Mouse (Mus musculus): Measurements from ENCODE around the gene Ppp6r2. TPM values are rescaled to one million over a fixed set of nuclear protein-coding genes. Genes with fewer than 3 reads are reported as not detected.

Ppp6r2 gene
- polyA plus RNA-seq (2014; fragmentation: Nextera tagmentation; extraction: Ambion mirVana), result 78.2 and 84.0 TPM in 2 replicates

DNA sequence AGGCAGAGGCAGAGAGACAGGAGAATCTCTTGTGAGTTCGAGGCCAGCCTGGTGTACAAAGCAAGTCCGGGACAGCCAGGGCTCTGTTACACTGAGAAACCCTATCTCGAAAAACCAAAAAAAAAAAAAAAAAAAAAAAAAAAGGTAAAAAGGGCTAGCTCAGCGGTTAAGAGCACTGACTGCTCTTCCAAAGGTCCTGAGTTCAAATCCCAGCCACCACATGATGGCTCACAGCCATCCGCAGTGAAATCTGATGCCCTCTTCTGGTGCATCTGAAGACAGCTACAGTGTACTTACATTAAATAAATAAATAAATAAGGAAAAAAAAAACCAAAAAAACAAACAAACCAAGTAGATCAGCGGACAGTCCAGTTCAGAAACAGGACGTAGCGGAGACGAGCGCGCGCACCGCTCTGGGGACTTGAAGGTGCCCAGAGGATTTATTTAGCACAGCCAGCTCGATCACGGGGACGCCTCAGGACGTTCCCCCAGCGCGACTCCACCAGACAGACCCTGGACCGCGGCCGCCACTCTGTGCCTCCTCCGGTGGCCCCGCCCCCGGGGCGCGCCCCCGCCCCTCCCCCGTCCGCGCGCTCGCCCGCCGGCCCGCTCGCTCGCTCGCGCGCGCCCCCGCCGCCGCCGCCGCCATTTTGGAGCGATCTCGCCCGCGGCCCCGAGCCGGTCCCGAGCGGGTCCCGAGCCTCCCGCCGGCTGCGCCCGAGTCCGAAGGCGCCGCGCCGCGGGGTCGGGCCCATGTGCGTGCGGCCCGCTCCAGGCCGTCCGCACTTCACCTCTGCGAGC is at the start of gene Ppp6r2:
Gene Ppp6r2, plus strand, starts transcription at position 639 of the 801 bp plus-strand sequence.
- peak within 1 kb of the TSS; percentile 92 for H3K4me2 ChIP-seq (replicated peaks)
- H3K9ac ChIP-seq, result peak within 1 kb of the TSS; percentile 99
- peaks cover 9% of the 10 kb centered on the region for H3K36me3 ChIP-seq (replicated peaks; ENCODE audit: control insufficient read depth, insufficient read depth)
- WGBS, result 3% methylated on average over 69 of the region's 73 CpGs
- ATAC-seq (ENCODE audit: low FRiP score) (peak; percentile 89), DNase-seq (ENCODE audit: low spot score) (peak; percentile 81)
- peak within 1 kb of the TSS; percentile 95 for H3K27ac ChIP-seq
- no peaks in the 10 kb centered on the region for H3K9me3 ChIP-seq (ENCODE audit: control insufficient read depth, low read length)
- H3K27me3 ChIP-seq (ENCODE audit: control insufficient read depth, insufficient read depth, low read length), result no peaks in the 10 kb centered on the region
- H3K4me1 ChIP-seq (replicated peaks; ENCODE audit: control insufficient read depth, insufficient read depth, low read length), result peaks cover 17% of the 10 kb centered on the region
- H3K4me3 ChIP-seq (replicated peaks; ENCODE audit: low read length), result peak within 1 kb of the TSS; percentile 99

DNA sequence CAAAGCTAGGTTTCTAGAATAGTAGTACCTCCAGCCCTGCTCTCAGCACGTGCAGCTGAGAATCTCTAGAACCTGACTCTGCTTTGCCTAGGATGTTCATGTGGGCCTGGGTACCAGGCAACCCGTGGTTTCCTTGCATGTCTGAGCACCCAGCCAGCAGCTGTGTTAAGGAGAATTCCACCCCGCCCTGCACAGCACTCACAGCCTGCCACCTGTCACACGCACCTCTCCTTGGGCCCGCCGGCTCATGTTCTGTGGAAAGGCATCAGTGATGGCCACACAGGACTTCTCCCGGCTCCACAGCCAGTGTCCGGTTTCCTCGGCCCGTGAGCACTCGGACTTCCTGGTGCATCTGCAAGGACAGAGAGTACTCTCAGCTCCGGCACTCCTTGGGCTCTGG is 45.9 kb upstream of the Ppp6r2 start:
- no peaks in the 10 kb centered on the region for H3K9me3 ChIP-seq (ENCODE audit: control insufficient read depth, low read length)
- no peaks in the 10 kb centered on the region for H3K27me3 ChIP-seq (ENCODE audit: control insufficient read depth, insufficient read depth, low read length)
- peaks cover 17% of the 10 kb centered on the region for H3K4me1 ChIP-seq (replicated peaks; ENCODE audit: control insufficient read depth, insufficient read depth, low read length)
- no peak for DNase-seq (ENCODE audit: low spot score)
- H3K4me3 ChIP-seq (replicated peaks; ENCODE audit: low read length), result no peak overlapping the region
- WGBS, result 96% methylated on average over 12 of the region's 12 CpGs
- H3K36me3 ChIP-seq (replicated peaks; ENCODE audit: control insufficient read depth, insufficient read depth), result peaks cover 95% of the 10 kb centered on the region
- H3K9ac ChIP-seq, result no peak overlapping the region
- H3K4me2 ChIP-seq (replicated peaks), result no peak overlapping the region
- H3K27ac ChIP-seq, result no peak overlapping the region
- ATAC-seq (ENCODE audit: low FRiP score), result no peak

DNA sequence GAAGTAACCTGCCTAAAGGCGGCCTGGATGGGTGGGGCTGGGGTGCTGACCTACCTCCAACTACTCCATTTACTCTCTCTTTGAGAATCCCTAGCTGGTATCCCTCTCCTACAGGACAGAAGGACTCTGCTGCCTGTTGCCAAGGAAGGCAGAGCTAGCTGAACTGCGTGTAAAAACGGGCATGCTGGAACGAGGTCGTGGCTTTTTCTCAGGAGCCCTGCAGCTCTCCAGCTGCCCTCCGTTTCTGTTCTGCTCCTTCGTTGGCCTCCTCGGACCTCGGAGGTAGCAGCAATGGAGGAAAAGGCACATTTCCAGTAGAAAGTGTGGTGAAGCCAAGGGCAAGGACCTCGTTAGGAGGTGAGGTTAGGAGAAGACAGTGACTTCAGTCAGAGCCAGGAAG is 42.4 kb upstream of the Ppp6r2 start:
- Histone ChIP-seq H3K4me1 (replicated peaks; ENCODE audit: control insufficient read depth, insufficient read depth, low read length) (peaks cover 42% of the 10 kb centered on the region), H3K36me3 (replicated peaks; ENCODE audit: control insufficient read depth, insufficient read depth) (peaks cover 61% of the 10 kb centered on the region), H3K9ac (no peak overlapping the region), H3K9me3 (ENCODE audit: control insufficient read depth, low read length) (no peaks in the 10 kb centered on the region), H3K4me3 (replicated peaks; ENCODE audit: low read length) (no peak overlapping the region), H3K4me2 (replicated peaks) (peak overlapping the region; percentile 13; the same call in 1 of the 2 replicates), H3K27ac (peak overlapping the region; percentile 61; the same call in 1 of the 2 replicates), H3K27me3 (ENCODE audit: control insufficient read depth, insufficient read depth, low read length) (no peaks in the 10 kb centered on the region)
- ATAC-seq (ENCODE audit: low FRiP score) (no peak), DNase-seq (ENCODE audit: low spot score) (no peak)
- WGBS, result 52% methylated on average over 10 of the region's 10 CpGs

DNA sequence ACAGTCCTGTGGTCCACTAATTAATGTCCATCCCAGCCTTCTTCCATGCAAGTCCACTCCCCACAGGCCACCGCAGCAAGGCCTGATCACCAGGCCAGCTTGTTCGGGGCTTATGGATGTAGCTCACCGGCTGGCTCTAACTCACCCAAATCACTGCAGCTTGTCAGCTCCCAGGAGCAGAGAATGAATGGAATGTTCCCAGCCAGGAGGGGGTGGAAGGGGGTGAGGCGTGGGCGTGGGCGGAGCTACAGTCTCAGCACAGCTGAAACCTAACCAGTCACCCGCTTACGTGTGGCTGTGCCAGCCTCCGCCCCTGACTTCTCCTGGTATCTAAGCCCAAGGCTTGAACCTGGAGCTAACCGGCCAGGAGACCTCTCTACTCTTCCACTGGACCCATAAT is 41.9 kb upstream of the Ppp6r2 start:
- H3K36me3 ChIP-seq (replicated peaks; ENCODE audit: control insufficient read depth, insufficient read depth), result peaks cover 55% of the 10 kb centered on the region
- peaks cover 47% of the 10 kb centered on the region for H3K4me1 ChIP-seq (replicated peaks; ENCODE audit: control insufficient read depth, insufficient read depth, low read length)
- no peak overlapping the region for H3K4me3 ChIP-seq (replicated peaks; ENCODE audit: low read length)
- DNase-seq (ENCODE audit: low spot score) (peak; percentile 59), ATAC-seq (ENCODE audit: low FRiP score) (peak; percentile 38)
- H3K4me2 ChIP-seq (replicated peaks), result peak overlapping the region; percentile 13
- no peaks in the 10 kb centered on the region for H3K27me3 ChIP-seq (ENCODE audit: control insufficient read depth, insufficient read depth, low read length)
- WGBS, result 6% methylated on average over 10 of the region's 10 CpGs
- H3K9ac ChIP-seq, result peak overlapping the region; percentile 17; the same call in 1 of the 2 replicates
- H3K27ac ChIP-seq, result peak overlapping the region; percentile 61; the same call in 1 of the 2 replicates
- no peaks in the 10 kb centered on the region for H3K9me3 ChIP-seq (ENCODE audit: control insufficient read depth, low read length)

DNA sequence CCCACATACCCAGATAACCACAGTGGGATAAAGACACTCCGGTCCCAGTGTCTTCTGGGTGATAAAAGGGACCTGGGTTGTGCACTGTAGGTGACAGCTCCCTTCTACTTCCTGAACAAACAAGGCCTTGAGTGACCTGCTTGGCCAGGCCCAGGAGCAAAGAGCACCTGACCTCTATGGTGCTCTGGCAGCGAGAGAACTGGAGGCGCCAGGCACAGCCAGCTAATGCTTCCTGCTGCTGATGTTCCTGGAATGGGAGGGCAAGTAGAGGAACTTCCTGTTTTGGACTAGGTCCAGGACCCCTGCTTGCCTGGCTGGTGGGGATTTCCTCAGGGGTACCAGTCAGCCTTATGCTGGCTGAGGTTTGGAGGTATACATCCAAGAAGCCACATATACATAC is 41.3 kb upstream of the Ppp6r2 start:
- no peak for ATAC-seq (ENCODE audit: low FRiP score)
- no peaks in the 10 kb centered on the region for H3K27me3 ChIP-seq (ENCODE audit: control insufficient read depth, insufficient read depth, low read length)
- no peaks in the 10 kb centered on the region for H3K9me3 ChIP-seq (ENCODE audit: control insufficient read depth, low read length)
- H3K36me3 ChIP-seq (replicated peaks; ENCODE audit: control insufficient read depth, insufficient read depth), result peaks cover 49% of the 10 kb centered on the region
- DNase-seq (ENCODE audit: low spot score), result no peak
- peaks cover 53% of the 10 kb centered on the region for H3K4me1 ChIP-seq (replicated peaks; ENCODE audit: control insufficient read depth, insufficient read depth, low read length)
- no peak overlapping the region for H3K4me3 ChIP-seq (replicated peaks; ENCODE audit: low read length)
- H3K9ac ChIP-seq, result no peak overlapping the region
- 70% methylated on average over 3 of the region's 3 CpGs for WGBS
- no peak overlapping the region for H3K4me2 ChIP-seq (replicated peaks)
- H3K27ac ChIP-seq, result peak overlapping the region; percentile 61; the same call in 1 of the 2 replicates

DNA sequence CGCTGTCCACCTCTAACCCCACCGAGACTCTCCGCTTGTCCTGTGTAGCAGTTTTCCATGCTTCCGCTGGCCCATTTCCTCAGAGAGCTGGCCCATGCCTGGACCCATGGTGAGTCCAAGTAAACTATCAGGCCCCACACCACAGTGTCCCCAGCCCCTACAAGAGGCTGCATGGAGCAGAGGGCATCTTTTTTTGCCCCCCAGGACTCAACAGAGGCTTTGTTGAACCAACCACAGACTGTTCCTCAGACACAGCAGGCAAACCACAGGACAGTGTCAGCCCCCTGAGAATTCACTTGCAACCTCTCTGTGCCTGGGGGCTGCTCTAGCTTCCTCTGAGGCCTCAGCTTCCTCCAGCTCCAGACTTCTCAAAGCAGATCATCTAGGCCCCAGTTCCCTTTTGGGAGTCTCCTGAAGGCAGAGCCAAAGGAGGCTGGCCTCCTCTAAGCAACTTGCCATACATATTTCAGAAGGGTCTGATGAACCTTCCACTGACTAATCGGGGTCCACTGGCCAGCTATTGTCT is 39.8 kb upstream of the Ppp6r2 start:
- peak overlapping the region; percentile 99; the same call in 1 of the 2 replicates for H3K4me2 ChIP-seq (replicated peaks)
- no peak overlapping the region for H3K4me3 ChIP-seq (replicated peaks; ENCODE audit: low read length)
- H3K4me1 ChIP-seq (replicated peaks; ENCODE audit: control insufficient read depth, insufficient read depth, low read length), result peaks cover 67% of the 10 kb centered on the region
- H3K27me3 ChIP-seq (ENCODE audit: control insufficient read depth, insufficient read depth, low read length), result no peaks in the 10 kb centered on the region
- H3K36me3 ChIP-seq (replicated peaks; ENCODE audit: control insufficient read depth, insufficient read depth), result peaks cover 34% of the 10 kb centered on the region
- H3K9ac ChIP-seq, result no peak overlapping the region
- no peak overlapping the region for H3K27ac ChIP-seq
- no peaks in the 10 kb centered on the region for H3K9me3 ChIP-seq (ENCODE audit: control insufficient read depth, low read length)
- DNase-seq (ENCODE audit: low spot score) (no peak), ATAC-seq (ENCODE audit: low FRiP score) (no peak)
- 91% methylated on average over 5 of the region's 5 CpGs for WGBS

DNA sequence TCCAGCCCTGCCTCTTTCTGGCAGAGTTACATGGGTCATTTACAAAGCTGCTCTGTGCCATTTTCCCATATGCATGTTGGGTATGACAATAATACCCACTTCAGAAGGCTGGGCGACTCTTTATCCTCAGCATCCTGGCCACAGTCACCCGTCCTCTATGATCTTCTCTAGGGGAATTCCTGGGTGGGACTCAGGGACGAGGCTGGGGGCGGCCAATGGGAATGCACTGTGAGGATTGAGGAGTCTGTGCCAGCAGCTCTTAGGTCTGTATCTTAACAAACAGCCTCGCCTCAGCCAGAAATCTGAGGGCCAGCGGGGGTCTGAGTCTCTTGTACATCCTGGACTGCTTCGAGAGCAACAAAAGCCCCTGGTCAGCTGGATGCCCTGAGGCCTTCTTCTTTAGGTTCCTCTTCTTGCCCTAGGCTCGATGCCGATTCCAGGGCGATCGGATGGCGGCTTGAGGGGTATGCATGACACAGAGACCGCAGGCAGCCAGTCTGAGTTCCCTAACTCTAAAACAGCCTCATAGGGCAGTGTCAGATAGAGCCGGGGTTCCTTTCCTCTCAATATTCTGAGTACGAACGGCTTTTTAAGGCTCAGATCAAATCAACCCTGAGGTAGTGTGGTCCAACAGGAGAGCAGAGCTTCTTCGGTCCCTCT is 38.9 kb upstream of the Ppp6r2 start:
- H3K27ac ChIP-seq, result peak overlapping the region; percentile 83
- H3K9ac ChIP-seq, result peak overlapping the region; percentile 86
- peaks cover 75% of the 10 kb centered on the region for H3K4me1 ChIP-seq (replicated peaks; ENCODE audit: control insufficient read depth, insufficient read depth, low read length)
- no peak for ATAC-seq (ENCODE audit: low FRiP score)
- peak overlapping the region; percentile 99 for H3K4me2 ChIP-seq (replicated peaks)
- H3K9me3 ChIP-seq (ENCODE audit: control insufficient read depth, low read length), result no peaks in the 10 kb centered on the region
- DNase-seq (ENCODE audit: low spot score), result no peak
- peak overlapping the region; percentile 52 for H3K4me3 ChIP-seq (replicated peaks; ENCODE audit: low read length)
- H3K27me3 ChIP-seq (ENCODE audit: control insufficient read depth, insufficient read depth, low read length), result no peaks in the 10 kb centered on the region
- WGBS, result 31% methylated on average over 17 of the region's 17 CpGs
- H3K36me3 ChIP-seq (replicated peaks; ENCODE audit: control insufficient read depth, insufficient read depth), result peaks cover 26% of the 10 kb centered on the region

DNA sequence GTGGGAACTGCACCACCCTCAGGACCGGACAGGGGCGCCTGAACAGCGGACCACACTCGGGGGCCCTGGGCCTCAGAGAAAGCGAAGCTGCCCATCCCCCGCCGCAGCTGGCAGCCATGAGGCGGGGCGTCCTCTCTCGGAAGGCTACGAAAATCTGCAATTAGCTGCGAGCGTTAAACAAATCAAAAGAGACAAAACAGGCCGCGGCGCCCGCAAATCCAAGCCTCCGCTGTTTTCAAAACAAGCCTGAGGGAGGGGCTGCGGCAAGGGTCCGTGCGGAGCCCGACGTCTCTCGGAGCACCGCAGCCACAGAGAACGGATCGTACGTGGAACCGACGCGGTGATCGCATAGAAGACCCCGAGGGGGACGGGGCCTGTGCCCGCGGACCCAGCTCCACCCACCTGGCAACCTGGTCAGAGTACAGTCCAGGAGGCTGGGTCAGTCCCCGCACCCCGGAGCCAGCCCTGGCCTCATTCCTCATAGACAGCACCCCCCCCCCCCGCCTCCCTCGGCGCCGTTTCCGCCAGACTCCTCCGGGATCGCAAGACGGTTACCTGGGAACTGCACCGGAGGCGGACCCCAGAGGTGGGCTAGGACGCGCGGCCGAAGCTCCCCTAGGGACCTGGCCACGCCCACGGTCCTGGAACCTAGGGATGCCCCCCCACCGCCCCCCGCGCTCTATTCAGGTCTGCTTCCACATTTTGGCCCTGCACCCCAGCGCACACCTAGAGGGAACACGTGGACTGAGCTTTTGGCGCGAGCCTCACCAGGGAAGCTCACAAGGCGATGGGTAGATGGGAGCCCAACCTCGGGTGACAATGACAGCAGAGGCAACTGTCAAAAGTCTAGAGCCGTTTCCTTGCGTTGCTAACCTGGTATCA is 38.1 kb upstream of the Ppp6r2 start:
- peaks cover 83% of the 10 kb centered on the region for H3K4me1 ChIP-seq (replicated peaks; ENCODE audit: control insufficient read depth, insufficient read depth, low read length)
- under 1% methylated on average over 65 of the region's 65 CpGs for WGBS
- H3K27ac ChIP-seq, result peak overlapping the region; percentile 83

More for the DNA sequence above, 38.1 kb upstream of the Ppp6r2 start:
- Histone ChIP-seq H3K36me3 (replicated peaks; ENCODE audit: control insufficient read depth, insufficient read depth) (peaks cover 17% of the 10 kb centered on the region), H3K4me3 (replicated peaks; ENCODE audit: low read length) (peak overlapping the region; percentile 52), H3K9ac (peak overlapping the region; percentile 86), H3K4me2 (replicated peaks) (peak overlapping the region; percentile 99), H3K9me3 (ENCODE audit: control insufficient read depth, low read length) (no peaks in the 10 kb centered on the region), H3K27me3 (ENCODE audit: control insufficient read depth, insufficient read depth, low read length) (no peaks in the 10 kb centered on the region)
- peak; percentile 21; the same call in 1 of the 2 replicates for ATAC-seq (ENCODE audit: low FRiP score)
- peak; percentile 70 for DNase-seq (ENCODE audit: low spot score)

All from hindbrain, embryonic 14.5 days (tissue).